Mouse (Mus musculus): ENCODE measurements around the gene Atl1. TPM values are rescaled to one million over a fixed set of nuclear protein-coding genes. Genes with fewer than 3 reads are reported as not detected.

The Atl1 gene
- polyA plus RNA-seq, 1 experiment from 2014 or later = 4.8 TPM

- no peak overlapping the region for H3K27ac ChIP-seq (ENCODE audit: low read depth, low read length)
- no peak overlapping the region for H3K4me3 ChIP-seq (ENCODE audit: low read length)
- no peaks in the 10 kb centered on the region for H3K36me3 ChIP-seq (ENCODE audit: control insufficient read depth, insufficient read depth, low read length)
- WGBS = 74% methylated on average over 4 of the region's 4 CpGs
- H3K27me3 ChIP-seq (ENCODE audit: control insufficient read depth, insufficient read depth, low read length) = no peaks in the 10 kb centered on the region
- H3K9me3 ChIP-seq (ENCODE audit: control insufficient read depth, low read length) = no peaks in the 10 kb centered on the region
- no peak overlapping the region for H3K9ac ChIP-seq (ENCODE audit: low read depth, low read length)
- no peak for ATAC-seq (ENCODE audit: low FRiP score, low TSS enrichment)
- H3K4me2 ChIP-seq (replicated peaks; ENCODE audit: low read depth, low read length) = no peak overlapping the region
- no peaks in the 10 kb centered on the region for H3K4me1 ChIP-seq (ENCODE audit: control insufficient read depth, insufficient read depth, low read length)
Measured at GRCm38 (mm10) chr12:70005103-70005502, 112.7 kb downstream of the Atl1 start.

- 96% methylated on average over 4 of the region's 4 CpGs for WGBS
- Histone ChIP-seq H3K27me3 (ENCODE audit: control insufficient read depth, insufficient read depth, low read length) (no peaks in the 10 kb centered on the region), H3K4me3 (ENCODE audit: low read length) (no peak overlapping the region), H3K27ac (ENCODE audit: low read depth, low read length) (no peak overlapping the region), H3K4me1 (ENCODE audit: control insufficient read depth, insufficient read depth, low read length) (no peaks in the 10 kb centered on the region), H3K9ac (ENCODE audit: low read depth, low read length) (no peak overlapping the region), H3K4me2 (replicated peaks; ENCODE audit: low read depth, low read length) (no peak overlapping the region), H3K9me3 (ENCODE audit: control insufficient read depth, low read length) (0 out of 2 replicates have a peak, but pooled peaks cover 3% of the 10 kb centered on the region), H3K36me3 (ENCODE audit: control insufficient read depth, insufficient read depth, low read length) (peaks cover 8% of the 10 kb centered on the region; the same call in 1 of the 2 replicates)
- ATAC-seq (ENCODE audit: low FRiP score, low TSS enrichment) = no peak
Measured at GRCm38 (mm10) chr12:70010356-70010755, 117.9 kb downstream of the Atl1 start.

GRCm38 (mm10) chr12:70011681-70012080 lies 119.3 kb downstream of the Atl1 start:
- WGBS = 69% methylated on average over 5 of the region's 5 CpGs
- no peaks in the 10 kb centered on the region for H3K4me1 ChIP-seq (ENCODE audit: control insufficient read depth, insufficient read depth, low read length)

GRCm38 (mm10) chr12:70015936-70016335 lies 123.5 kb downstream of the Atl1 start:
- Histone ChIP-seq H3K9me3 (ENCODE audit: control insufficient read depth, low read length) (0 out of 2 replicates have a peak, but pooled peaks cover 1% of the 10 kb centered on the region), H3K27ac (ENCODE audit: low read depth, low read length) (no peak overlapping the region), H3K4me3 (ENCODE audit: low read length) (no peak overlapping the region), H3K4me1 (ENCODE audit: control insufficient read depth, insufficient read depth, low read length) (no peaks in the 10 kb centered on the region), H3K4me2 (replicated peaks; ENCODE audit: low read depth, low read length) (no peak overlapping the region), H3K27me3 (ENCODE audit: control insufficient read depth, insufficient read depth, low read length) (no peaks in the 10 kb centered on the region), H3K9ac (ENCODE audit: low read depth, low read length) (no peak overlapping the region), H3K36me3 (ENCODE audit: control insufficient read depth, insufficient read depth, low read length) (peaks cover 31% of the 10 kb centered on the region)
- no peak for ATAC-seq (ENCODE audit: low FRiP score, low TSS enrichment)
- 85% methylated on average over 4 of the region's 4 CpGs for WGBS

More at GRCm38 (mm10) chr12:70011681-70012080, 119.3 kb downstream of the Atl1 start:
- no peak for ATAC-seq (ENCODE audit: low FRiP score, low TSS enrichment)
- H3K27ac ChIP-seq (ENCODE audit: low read depth, low read length) = no peak overlapping the region
- H3K9me3 ChIP-seq (ENCODE audit: control insufficient read depth, low read length) = 0 out of 2 replicates have a peak, but pooled peaks cover 3% of the 10 kb centered on the region
- H3K36me3 ChIP-seq (ENCODE audit: control insufficient read depth, insufficient read depth, low read length) = peaks cover 8% of the 10 kb centered on the region; the same call in 1 of the 2 replicates
- no peak overlapping the region for H3K4me3 ChIP-seq (ENCODE audit: low read length)
- H3K4me2 ChIP-seq (replicated peaks; ENCODE audit: low read depth, low read length) = no peak overlapping the region
- no peak overlapping the region for H3K9ac ChIP-seq (ENCODE audit: low read depth, low read length)
- H3K27me3 ChIP-seq (ENCODE audit: control insufficient read depth, insufficient read depth, low read length) = no peaks in the 10 kb centered on the region

Other genes with a start within 250 kb of the Atl1 start
- 12.0 and 12.9 TPM in 2 replicates for gene Sos2, start 210.8 kb upstream of the Atl1 start, polyA plus RNA-seq (2014; fragmentation: Nextera tagmentation; extraction: Ambion mirVana)
- gene L2hgdh, start 167.7 kb upstream of the Atl1 start, polyA plus RNA-seq (2014; fragmentation: Nextera tagmentation; extraction: Ambion mirVana) = 12.6 and 19.5 TPM in 2 replicates
- 29.4 and 37.6 TPM in 2 replicates for gene Atp5s, start 167.7 kb upstream of the Atl1 start, polyA plus RNA-seq (2014; fragmentation: Nextera tagmentation; extraction: Ambion mirVana)
- gene Cdkl1, start 101.3 kb upstream of the Atl1 start, polyA plus RNA-seq (2014; fragmentation: Nextera tagmentation; extraction: Ambion mirVana) = 11.6 and 20.7 TPM in 2 replicates
- gene Map4k5, start 586 bp downstream of the Atl1 start, polyA plus RNA-seq (2014; fragmentation: Nextera tagmentation; extraction: Ambion mirVana) = 22.3 and 45.1 TPM in 2 replicates
- 10.0 and 10.8 TPM in 2 replicates for gene Sav1, start 94.4 kb downstream of the Atl1 start, polyA plus RNA-seq (2014; fragmentation: Nextera tagmentation; extraction: Ambion mirVana)
- gene Nin, start 221.1 kb downstream of the Atl1 start, polyA plus RNA-seq (2014; fragmentation: Nextera tagmentation; extraction: Ambion mirVana) = 10.8 and 20.3 TPM in 2 replicates